Mouse (Mus musculus): ENCODE results near the gene Gm11937.
"Not testable (repeated sequence)": the region's sequence is repeated elsewhere in the genome, so short reads cannot be mapped to it uniquely, and the experiment has no call there.

Gm11937 gene

DNA sequence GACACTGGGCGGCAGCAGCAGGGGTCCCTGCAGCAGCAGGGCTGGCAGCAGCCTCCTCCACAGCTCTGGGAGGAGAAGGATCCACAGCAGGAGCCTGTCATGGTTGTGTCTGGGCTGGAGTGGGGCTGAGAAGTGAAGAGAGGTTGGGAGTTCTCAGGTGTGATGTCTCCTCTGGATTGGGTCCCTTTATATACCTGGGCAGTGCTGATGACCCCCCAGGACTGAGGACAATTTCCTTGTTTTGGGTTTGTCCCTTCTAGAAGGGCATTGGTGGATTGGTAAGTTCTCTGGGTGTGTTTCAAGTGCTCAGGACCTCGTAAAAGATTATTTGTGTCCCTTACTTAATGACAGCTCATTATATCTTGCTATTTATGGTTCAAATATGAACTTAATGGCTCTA lies at the start of gene Gm11937:
TSS of gene Gm11937 (minus strand) at position 101 of the 400 bp plus-strand sequence.
- not testable (repeated sequence) for DNase-seq (ENCODE audit: low spot score in 2 of 2)

DNA sequence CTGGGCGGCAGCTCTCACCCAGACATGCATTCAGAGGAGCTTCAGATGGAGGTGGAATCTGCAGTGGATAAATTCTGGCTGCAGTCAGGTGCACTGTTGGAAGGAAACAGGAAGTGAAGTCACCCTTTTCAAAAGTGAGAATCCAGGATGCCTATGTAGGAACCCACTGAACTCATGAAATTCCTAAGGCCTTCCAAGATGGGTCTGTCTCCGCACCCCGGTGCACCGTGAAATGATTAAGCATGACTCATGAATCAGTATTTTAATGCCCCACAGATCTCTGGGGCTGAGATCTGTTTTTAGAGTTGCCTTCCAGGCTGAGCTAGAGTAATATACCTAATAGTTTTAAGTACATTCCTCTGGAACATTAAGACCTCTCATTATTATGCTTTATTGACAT lies 49.3 kb upstream of the Gm11937 start:
- DNase-seq (ENCODE audit: low spot score in 2 of 2), result no peak

DNA sequence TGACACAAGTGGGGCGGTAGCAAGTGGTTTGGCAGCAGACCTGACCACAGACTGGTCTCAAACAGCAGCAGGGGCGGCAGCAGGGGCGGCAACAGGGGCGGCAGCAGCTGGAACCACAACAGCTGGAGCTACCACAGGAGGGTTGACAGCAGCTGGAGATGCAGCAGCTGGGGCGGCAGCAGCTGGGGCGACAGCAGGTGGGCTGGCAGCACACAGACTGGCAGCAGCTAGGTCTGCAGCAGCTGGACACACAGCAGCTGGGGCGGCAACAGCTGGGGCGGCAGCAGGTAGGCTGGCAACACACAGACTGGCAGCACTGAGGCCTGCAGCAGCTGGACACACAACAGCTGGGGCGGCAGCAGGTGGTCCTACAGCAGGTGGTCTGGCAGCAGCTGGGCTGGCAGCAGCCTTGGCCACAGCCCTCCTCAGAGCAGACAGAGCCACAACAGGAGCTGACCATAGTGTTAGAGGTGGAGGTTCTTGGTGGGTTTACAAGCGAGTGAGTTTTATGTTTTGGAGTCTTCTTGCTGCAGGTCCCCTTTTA lies 48.5 kb upstream of the Gm11937 start, which contains the start of gene Gm11563:
TSS of gene Gm11563 (minus strand) at position 494 of the 544 bp plus-strand sequence.
- not testable (repeated sequence) for DNase-seq (ENCODE audit: low spot score in 2 of 2)

DNA sequence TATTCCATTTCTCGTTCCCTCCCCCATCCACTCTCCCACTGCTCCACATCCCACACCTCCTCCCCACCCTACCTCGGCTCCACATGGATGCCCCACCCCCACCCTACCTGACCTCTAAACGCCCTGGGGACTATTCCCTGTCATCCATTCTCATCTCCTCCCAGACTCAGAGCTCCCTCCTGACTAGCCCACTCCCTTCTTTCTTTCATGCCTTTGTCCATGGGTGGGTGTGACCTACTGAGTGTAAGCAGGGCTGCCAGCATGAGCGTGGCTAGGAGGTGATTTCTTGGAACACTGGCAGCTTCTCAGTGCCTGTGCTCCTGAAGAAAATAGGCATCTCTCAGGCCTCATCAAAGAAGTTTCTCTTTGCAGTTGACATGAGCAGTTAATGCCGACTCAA lies 47.1 kb upstream of the Gm11937 start:
- DNase-seq (ENCODE audit: low spot score in 2 of 2), result no peak

DNA sequence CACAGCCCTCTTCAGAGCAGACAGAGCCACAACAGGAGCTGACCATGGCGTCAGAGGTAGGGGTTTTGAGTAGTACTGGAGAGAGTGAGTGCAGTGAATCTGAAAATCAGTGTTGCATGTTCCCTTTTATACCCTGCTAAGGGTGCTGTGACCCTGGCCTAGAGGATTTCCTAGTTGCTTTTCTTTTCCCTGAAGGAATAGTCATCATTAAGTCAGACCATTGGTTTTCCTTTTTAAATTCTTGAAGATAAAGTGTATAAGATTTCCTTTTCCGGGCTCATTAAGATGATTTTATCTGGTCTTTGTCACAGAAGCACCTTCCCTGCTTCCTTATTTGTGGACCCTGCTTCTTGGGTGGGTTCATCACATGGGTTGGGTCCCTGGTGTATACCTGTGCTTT lies 40.1 kb upstream of the Gm11937 start, which contains the start of gene Gm11555:
TSS of gene Gm11555 (minus strand) at position 101 of the 400 bp plus-strand sequence.
- DNase-seq (ENCODE audit: low spot score in 2 of 2), result no peak

DNA sequence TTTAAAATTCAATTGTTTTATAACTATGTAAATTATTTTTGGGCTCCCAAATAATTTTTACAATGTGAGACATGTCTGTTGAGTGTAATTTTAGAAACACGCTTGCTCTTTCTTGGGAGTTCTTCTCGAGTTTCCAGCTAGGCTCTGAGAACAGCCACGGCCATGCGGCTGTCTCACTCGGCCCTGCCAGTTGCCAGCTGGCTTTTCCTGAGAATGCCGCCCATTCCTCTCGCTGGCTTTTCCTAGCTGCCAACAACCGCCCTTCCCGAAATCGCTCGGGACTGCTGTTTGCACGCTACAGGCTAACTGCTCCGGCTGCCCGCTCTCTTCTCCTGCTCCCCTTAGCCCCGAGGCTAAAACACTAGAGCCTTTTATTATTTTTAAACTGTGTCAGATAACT lies 36.5 kb upstream of the Gm11937 start:
- DNase-seq (ENCODE audit: low spot score in 2 of 2), result no peak

DNA sequence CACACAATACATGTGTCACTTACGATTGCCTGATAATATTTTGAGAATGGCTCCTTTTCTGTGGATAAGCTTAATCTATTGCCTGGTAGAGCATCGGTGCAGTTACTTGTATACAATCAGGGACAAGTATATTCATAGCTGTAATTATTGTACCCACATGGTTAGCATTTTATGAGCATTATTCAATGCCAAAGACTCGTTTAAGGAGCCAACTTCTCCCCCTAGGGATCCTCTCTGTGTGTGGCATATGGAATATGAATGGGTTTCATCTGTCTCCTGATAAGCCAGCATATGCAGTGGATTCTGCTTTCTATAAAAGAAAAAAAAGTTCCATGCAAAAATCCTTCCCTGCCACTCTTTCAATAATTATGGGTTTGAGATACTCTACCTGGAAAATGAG lies 34.4 kb upstream of the Gm11937 start:
- no peak for DNase-seq (ENCODE audit: low spot score in 2 of 2)

DNA sequence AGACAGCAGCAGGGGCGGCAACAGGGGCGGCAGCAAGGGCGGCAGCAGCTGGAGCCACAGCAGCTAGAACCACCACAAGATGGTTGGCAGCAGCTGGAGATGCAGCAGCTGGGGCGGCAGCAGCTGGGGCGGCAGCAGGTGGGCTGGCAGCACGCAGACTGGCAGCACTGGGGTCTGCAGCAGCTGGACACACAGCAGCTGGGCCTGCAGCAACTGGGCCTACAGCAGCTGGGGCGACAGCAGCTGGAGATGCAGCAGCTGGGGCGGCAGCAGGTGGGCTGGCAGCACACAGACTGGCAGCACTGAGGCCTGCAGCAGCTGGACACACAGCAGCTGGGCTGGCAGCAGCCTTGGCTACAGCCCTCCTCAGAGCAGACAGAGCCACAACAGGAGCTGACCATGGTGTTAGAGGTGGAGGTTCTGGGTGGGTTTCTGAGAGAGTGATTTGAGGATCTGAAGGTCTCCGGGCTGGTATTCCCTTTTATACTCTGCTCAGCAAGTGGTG lies 33.7 kb upstream of the Gm11937 start, which contains the start of gene Krtap4-7:
TSS of gene Krtap4-7 (minus strand) at position 455 of the 505 bp plus-strand sequence.
- DNase-seq (ENCODE audit: low spot score in 2 of 2), result not testable (repeated sequence)

DNA sequence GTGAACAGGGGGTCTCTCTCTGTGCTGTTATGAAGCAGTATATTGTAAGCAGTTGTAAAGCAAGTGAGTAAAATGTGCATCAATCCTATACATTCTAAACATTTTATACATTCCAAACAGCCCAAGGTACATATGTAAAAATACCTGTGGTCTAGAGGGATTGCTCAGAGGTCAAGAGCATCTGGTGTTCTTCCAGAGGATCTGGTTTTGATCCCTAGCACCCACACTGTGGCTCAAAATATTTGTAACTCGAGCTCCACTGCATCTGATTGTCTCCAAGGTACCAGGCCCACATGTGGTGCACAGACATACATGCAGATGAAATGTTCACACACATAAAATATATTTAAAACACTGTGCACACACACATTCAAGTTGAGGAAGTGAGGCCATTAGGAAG lies 30.9 kb upstream of the Gm11937 start:
- DNase-seq (ENCODE audit: low spot score in 2 of 2), result no peak

DNA sequence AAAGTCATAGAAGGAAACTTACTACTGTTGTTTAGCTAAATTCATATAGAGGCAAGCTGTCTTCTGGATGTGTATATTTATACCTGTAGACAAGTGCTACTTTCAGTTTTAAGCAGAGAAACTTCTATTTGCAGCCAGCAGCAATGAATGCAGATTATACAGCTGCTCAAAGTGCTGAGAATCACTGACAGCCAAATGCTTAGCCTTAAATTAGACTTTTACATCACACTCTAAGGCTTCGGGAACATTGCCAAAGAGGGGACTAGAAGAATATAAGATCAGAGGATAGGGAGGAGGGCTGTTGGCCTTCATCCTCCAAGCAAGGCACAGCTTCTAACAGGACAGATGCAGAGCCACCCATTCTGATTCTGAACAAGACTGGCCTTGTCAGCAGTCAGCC lies 27.1 kb upstream of the Gm11937 start:
- DNase-seq (ENCODE audit: low spot score in 2 of 2), result no peak

DNA sequence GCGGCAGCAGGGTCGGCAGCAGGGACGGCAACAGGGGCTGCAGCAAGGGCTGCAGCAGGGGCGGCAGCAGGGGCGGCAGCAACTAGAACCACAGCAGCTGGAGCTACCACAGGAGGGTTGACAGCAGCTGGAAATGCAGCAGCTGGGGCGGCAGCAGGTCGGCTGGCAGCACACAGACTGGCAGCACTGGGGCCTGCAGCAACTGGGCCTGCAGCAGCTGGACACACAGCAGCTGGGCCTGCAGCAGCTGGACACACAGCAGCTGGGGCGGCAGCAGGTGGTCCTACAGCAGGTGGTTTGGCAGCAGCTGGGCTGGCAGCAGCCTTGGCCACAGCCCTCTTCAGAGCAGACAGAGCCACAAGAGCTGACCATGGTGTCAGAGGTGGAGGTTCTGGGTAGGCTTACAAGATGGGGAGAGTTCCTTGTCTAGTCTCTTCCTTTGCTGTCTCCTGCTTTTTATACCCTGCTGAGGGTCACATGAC lies 24.7 kb upstream of the Gm11937 start, which contains the start of gene Krtap4-2:
TSS of gene Krtap4-2 (minus strand) at position 432 of the 482 bp plus-strand sequence.
- no peak for DNase-seq (ENCODE audit: low spot score in 2 of 2)

DNA sequence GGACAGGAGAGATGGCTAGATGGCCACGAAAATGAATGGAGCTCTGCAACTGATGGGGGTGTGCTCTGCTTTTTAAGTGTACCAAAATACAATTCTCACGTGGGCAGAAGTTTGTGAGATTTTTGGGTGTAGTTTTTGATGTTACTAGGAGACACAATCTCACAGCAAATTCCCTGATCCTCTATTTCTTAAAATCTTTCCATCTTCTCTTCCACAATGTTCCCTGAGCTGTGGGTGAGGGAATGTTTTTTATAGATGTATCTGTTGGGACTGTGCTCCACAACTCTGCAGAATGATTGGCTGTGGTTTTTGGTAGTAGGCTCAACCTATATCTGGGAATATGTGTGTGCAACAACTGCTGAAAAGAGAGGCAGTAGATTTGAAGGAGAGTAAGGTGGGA lies 23.3 kb upstream of the Gm11937 start:
- no peak for DNase-seq (ENCODE audit: low spot score in 2 of 2)

DNA sequence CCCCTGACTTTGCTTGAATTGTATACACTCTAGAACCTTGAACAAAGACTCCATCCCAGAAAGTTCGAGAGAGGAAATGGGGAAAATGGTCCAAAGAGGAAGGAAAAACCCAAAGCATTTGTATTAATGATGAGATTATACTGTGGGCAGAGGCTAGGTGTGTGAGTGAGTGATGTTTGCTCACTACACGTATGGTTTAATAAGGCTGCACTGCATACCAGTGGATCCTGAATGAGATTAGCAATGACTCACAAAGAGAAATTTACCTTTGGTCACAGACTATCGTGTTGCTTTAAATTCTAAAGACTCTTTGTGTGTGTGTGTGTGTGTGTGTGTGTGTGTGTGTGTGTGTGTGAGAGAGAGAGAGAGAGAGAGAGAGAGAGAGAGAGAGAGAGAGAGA lies 20.9 kb upstream of the Gm11937 start:
- no peak for DNase-seq (ENCODE audit: low spot score in 2 of 2)

DNA sequence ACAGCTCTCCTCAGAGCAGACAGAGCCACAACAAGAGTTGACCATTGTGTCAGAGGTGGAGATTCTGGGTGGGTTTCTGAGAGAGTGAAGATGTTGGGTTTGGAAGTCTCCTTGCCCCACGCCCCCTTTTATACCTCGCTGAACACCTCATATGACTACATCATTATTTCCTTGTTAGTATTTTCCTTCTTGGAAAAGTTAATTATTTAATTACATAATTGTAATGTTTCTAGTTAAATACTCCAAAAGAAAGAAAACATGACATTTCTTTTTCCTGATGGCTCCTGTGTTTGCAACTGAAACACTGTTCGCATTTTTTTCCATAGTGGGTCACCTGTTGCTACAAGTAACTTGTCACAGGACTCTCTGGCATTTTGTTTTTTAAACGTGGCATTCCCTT lies 18.1 kb upstream of the Gm11937 start, which contains the start of gene Krtap4-1:
TSS of gene Krtap4-1 (minus strand) at position 101 of the 400 bp plus-strand sequence.
- no peak for DNase-seq (ENCODE audit: low spot score in 2 of 2)

DNA sequence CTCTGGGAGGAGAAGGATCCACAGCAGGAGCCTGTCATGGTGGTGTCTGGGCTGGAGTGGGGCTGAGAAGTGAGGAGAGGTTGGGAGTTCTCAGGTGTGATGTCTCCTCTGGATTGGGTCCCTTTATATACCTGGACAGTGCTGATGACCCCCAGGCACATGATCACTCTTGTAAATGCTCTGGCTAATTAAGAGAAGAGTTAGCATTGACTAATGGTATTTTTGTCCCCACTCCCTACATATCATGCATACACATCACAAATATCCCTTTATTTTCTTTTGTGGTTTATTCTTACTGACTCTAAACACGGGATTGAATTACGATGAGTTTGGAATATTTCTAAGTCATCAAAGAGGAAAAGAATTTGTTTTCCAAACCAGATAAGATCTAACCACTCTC lies 10.3 kb upstream of the Gm11937 start, which contains the start of gene Gm11562:
TSS of gene Gm11562 (minus strand) at position 101 of the 400 bp plus-strand sequence.
- DNase-seq (ENCODE audit: low spot score in 2 of 2), result no peak

DNA sequence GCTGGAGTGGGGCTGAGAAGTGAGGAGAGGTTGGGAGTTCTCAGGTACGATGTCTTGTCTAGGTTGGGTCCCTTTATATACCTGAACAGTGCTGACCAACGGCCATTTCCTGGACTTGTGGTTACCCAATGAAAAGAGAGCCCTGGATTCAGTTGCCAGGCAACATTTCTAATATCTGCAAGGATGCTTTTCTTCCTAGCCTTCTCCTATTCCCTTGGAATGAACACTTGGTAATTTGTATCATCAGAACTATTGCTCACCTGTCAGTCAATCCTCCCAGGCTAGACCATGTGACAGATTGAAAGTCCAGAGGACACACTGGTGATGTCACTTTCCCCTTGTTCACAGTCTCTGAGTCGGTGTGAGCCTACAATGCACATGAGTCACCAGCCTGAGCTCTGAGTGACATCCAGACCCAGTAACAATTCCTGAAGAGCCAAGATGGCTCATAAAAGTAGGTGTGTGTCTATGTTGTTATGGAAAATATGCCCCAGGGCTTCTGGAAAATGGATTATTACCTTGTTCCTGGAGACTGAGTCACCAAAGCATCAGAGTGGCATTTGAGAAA lies 4.9 kb upstream of the Gm11937 start, which contains the start of gene Krtap2-4:
TSS of gene Krtap2-4 (minus strand) at position 51 of the 568 bp plus-strand sequence.
- DNase-seq (ENCODE audit: low spot score in 2 of 2), result no peak

DNA sequence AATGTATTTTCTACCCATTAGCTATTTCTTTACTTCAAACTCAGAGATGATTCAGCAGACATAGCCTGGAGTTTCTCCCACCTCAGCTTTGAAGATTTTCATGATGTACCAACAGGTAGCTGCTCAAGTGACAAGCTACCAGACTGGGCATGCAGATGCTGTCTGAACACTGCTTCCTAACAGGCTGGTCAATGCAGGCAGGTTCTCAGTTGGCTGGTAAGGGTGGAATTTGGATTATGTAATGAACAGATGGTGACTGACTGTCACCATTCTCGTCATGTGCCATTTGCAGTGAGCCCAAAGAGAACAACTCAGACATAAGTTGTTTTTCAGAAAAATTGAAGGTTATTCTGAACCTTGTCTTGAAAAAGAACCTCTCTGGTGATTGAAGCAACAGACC lies 863 bp downstream of the Gm11937 start:
- DNase-seq (ENCODE audit: low spot score in 2 of 2), result no peak

DNA sequence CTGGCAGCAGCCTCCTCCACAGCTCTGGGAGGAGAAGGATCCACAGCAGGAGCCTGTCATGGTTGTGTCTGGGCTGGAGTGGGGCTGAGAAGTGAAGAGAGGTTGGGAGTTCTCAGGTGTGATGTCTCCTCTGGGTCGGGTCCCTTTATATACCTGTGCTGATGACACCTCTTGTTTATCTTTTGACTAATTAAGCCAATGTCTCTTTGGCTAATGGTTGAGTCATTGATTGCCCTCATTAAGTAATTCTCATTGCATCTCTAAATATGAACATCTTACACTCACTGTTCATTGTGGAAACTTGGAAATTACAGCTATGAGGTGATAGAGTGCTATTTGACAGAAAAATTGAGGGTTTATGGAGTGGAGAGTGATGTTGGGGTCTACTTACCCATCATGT lies 6.8 kb downstream of the Gm11937 start, which contains the start of gene Gm11938:
TSS of gene Gm11938 (minus strand) at position 101 of the 400 bp plus-strand sequence.
- DNase-seq (ENCODE audit: low spot score in 2 of 2), result not testable (repeated sequence)

DNA sequence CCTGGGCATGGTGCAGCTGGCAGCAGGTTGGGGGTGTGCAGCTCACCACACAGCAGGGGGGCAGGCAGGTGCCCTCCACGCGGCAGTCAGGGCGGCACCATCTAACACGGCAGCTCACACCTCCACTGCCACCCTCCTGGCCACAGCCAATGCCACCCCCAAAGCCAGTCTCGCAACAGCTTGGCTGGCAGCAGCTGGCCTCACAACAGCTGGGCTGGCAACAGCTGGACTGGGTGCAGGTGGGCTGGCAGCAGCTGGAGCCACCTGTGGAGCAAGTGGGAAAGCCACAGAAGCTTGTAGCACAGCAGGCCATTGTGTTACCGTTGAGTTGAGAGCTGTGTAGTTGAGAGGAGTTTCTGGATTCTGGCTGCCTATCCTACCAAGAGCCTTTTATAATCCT lies 12.2 kb downstream of the Gm11937 start, which contains the start of gene Krtap9-3:
TSS of gene Krtap9-3 (minus strand) at position 364 of the 400 bp plus-strand sequence.
- DNase-seq (ENCODE audit: low spot score in 2 of 2), result not testable (repeated sequence)

DNA sequence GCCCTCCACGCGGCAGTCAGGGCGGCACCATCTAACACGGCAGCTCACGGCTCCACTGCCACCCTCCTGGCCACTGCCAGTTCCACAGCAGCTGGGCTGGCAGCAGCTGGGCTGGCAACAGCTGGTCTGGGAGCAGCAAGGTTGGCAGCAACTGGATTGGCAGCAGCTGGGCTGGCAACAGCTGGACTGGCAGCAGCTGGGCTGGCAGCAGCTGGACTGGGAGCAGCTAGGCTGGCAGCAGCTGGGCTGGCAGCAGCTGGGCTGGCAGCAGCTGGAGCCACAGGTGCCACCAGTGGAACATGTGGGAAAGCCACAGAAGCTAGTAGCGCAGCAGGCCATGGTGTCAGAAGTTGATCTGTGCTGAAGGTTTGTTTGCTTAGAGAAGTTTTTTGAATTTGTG lies 19.0 kb downstream of the Gm11937 start, which contains the start of gene Krtap1-3:
TSS of gene Krtap1-3 (minus strand) at position 359 of the 400 bp plus-strand sequence.
- no peak for DNase-seq (ENCODE audit: low spot score in 2 of 2)

DNA sequence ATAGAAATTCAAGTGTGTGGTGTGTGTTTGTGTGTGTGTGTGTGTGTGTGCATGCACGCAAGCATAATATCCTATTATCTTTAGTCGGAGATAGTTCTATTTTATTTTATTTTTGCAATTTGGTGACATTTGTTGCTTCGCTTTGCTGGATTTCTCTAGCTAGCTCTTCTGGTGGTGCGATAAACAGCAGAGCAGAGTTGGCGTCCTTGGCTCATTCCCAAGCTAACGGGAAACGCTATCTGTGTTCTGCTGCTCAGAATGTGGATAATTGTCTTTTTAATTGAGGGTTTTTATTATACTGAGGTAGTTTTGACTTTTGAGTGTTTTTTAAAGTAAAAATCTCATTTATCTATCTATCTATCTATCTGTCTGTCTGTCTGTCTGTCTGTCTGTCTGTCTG lies 24.9 kb downstream of the Gm11937 start:
- no peak for DNase-seq (ENCODE audit: low spot score in 2 of 2)

DNA sequence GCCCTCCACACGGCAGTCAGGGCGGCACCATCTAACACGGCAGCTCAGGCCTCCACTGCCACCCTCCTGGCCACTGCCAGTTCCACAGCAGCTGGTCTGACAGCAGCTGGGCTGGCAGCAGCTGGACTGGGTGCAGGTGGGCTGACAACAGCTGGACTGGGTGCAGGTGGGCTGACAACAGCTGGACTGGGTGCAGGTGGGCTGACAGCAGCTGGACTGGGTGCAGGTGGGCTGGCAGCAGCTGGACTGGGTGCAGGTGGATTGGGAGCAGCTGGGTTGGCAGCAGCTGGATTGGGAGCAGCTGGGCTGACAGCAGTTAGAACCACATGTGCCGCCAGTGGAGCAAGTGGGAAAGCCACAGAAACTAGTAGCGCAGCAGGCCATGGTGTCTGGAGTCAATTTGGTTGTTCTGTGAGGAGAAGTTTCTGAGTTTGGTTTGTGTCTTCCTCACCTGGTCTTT lies 26.7 kb downstream of the Gm11937 start, which contains the start of gene Krtap1-4:
TSS of gene Krtap1-4 (minus strand) at position 410 of the 460 bp plus-strand sequence.
- DNase-seq (ENCODE audit: low spot score in 2 of 2), result no peak

All from natural killer cell, adult 2 months (primary cell).